Mouse (Mus musculus): Measurements from ENCODE around the gene Tcl1b2. TPM values are rescaled to one million over a fixed set of nuclear protein-coding genes. Genes with fewer than 3 reads are reported as not detected.
"Not testable (repeated sequence)": the region's sequence is repeated elsewhere in the genome, so short reads cannot be mapped to it uniquely, and the experiment has no call there.

Gene Tcl1b2
- polyA plus RNA-seq, 1 experiment from 2014 or later = not detected

- H3K9ac ChIP-seq (ENCODE audit: low read length); H3K27ac ChIP-seq (replicated peaks in 1 of 2; ENCODE audit: control insufficient read depth in 1 of 2, insufficient read depth in 1 of 2, low read depth in 2 of 2, low read length in 2 of 2); H3K4me3 ChIP-seq (ENCODE audit: control insufficient read depth in 1 of 2, insufficient read depth in 1 of 2, low read depth in 1 of 2, low read length in 2 of 2); H3K27me3 ChIP-seq (ENCODE audit: control insufficient read depth, insufficient read depth, low read length); H3K9me3 ChIP-seq (ENCODE audit: control insufficient read depth, low read length); ATAC-seq (ENCODE audit: insufficient number of reproducible peaks, insufficient read depth, low FRiP score, low read depth); H3K4me1 ChIP-seq (ENCODE audit: control insufficient read depth in 2 of 2, insufficient read depth in 2 of 2, low read length in 2 of 2); H3K4me2 ChIP-seq (ENCODE audit: low read length); H3K36me3 ChIP-seq (ENCODE audit: control insufficient read depth, insufficient read depth, low read length): not testable (repeated sequence)
- WGBS = 72% methylated on average over 1 of the region's 1 CpGs
Observed at GRCm38 (mm10) chr12:105201657-105202056, 55.8 kb downstream of the Tcl1b2 start, which contains the start of gene Tcl1b4. TSS of gene Tcl1b4 (plus strand) at chr12:105201957.

Other genes with a start within 250 kb of the Tcl1b2 start
- gene Syne3, start 136.2 kb upstream of the Tcl1b2 start, polyA plus RNA-seq (2014; fragmentation: Nextera tagmentation; extraction: Ambion mirVana) = 0.75 and 0.93 TPM in 2 replicates
- gene Glrx5, start 113.3 kb upstream of the Tcl1b2 start, polyA plus RNA-seq (2014; fragmentation: Nextera tagmentation; extraction: Ambion mirVana) = 200 and 208 TPM in 2 replicates
- not detected in 2 replicates for gene Tcl1b1, start 13.7 kb downstream of the Tcl1b2 start, polyA plus RNA-seq (2014; fragmentation: Nextera tagmentation; extraction: Ambion mirVana)
- not detected in 2 replicates for gene Tcl1b5, start 30.3 kb downstream of the Tcl1b2 start, polyA plus RNA-seq (2014; fragmentation: Nextera tagmentation; extraction: Ambion mirVana)
- gene Tcl1b3, start 45.0 kb downstream of the Tcl1b2 start, polyA plus RNA-seq (2014; fragmentation: Nextera tagmentation; extraction: Ambion mirVana) = not detected in 2 replicates
- not detected in 2 replicates for gene Tcl1b4, start 55.9 kb downstream of the Tcl1b2 start, polyA plus RNA-seq (2014; fragmentation: Nextera tagmentation; extraction: Ambion mirVana)
- not detected in 2 replicates for gene Tcl1, start 76.8 kb downstream of the Tcl1b2 start, polyA plus RNA-seq (2014; fragmentation: Nextera tagmentation; extraction: Ambion mirVana)
- gene Tunar, start 187.9 kb downstream of the Tcl1b2 start, polyA plus RNA-seq (2014; fragmentation: Nextera tagmentation; extraction: Ambion mirVana) = not detected in 2 replicates